Mouse (Mus musculus): ENCODE data around the gene Nrxn1.

Gene Nrxn1

GRCm38 (mm10) chr17:90962904-90963531, 129.9 kb downstream of the Nrxn1 start:
- DNase-seq (ENCODE audit: low spot score in 2 of 2) = no peak

- DNase-seq (ENCODE audit: low spot score in 2 of 2) = no peak
These were observed 137.7 kb downstream of the Nrxn1 start for GRCm38 (mm10) chr17:90955221-90955620.

- no peak for DNase-seq (ENCODE audit: low spot score in 2 of 2)
These were observed 157.9 kb downstream of the Nrxn1 start for GRCm38 (mm10) chr17:90934929-90935328.

GRCm38 (mm10) chr17:90913320-90913719, 179.6 kb downstream of the Nrxn1 start:
- no peak for DNase-seq (ENCODE audit: low spot score in 2 of 2)

- DNase-seq (ENCODE audit: low spot score in 2 of 2) = no peak
These were observed 180.1 kb downstream of the Nrxn1 start for GRCm38 (mm10) chr17:90912746-90913145.

- no peak for DNase-seq (ENCODE audit: low spot score in 2 of 2)
These were observed 180.5 kb downstream of the Nrxn1 start for GRCm38 (mm10) chr17:90912341-90912740.

GRCm38 (mm10) chr17:90906118-90907093, 186.5 kb downstream of the Nrxn1 start:
- DNase-seq (ENCODE audit: low spot score in 2 of 2) = no peak

GRCm38 (mm10) chr17:90905143-90905542, 187.7 kb downstream of the Nrxn1 start:
- no peak for DNase-seq (ENCODE audit: low spot score in 2 of 2)

GRCm38 (mm10) chr17:90892327-90893259, 200.3 kb downstream of the Nrxn1 start:
- no peak for DNase-seq (ENCODE audit: low spot score in 2 of 2)

GRCm38 (mm10) chr17:90891711-90892110, 201.2 kb downstream of the Nrxn1 start:
- no peak for DNase-seq (ENCODE audit: low spot score in 2 of 2)

- DNase-seq (ENCODE audit: low spot score in 2 of 2) = no peak
These were observed 235.6 kb downstream of the Nrxn1 start for GRCm38 (mm10) chr17:90857225-90857624.

- no peak for DNase-seq (ENCODE audit: low spot score in 2 of 2)
These were observed 249.0 kb downstream of the Nrxn1 start for GRCm38 (mm10) chr17:90843876-90844275.

- DNase-seq (ENCODE audit: low spot score in 2 of 2) = no peak
These were observed 249.7 kb downstream of the Nrxn1 start for GRCm38 (mm10) chr17:90843072-90843611.

GRCm38 (mm10) chr17:90837022-90837414, 255.9 kb downstream of the Nrxn1 start:
- no peak for DNase-seq (ENCODE audit: low spot score in 2 of 2)

GRCm38 (mm10) chr17:90836154-90837021, 256.5 kb downstream of the Nrxn1 start:
- no peak for DNase-seq (ENCODE audit: low spot score in 2 of 2)

- DNase-seq (ENCODE audit: low spot score in 2 of 2) = no peak
These were observed 274.5 kb downstream of the Nrxn1 start for GRCm38 (mm10) chr17:90818340-90818739.

GRCm38 (mm10) chr17:90817898-90818297, 275.0 kb downstream of the Nrxn1 start:
- no peak for DNase-seq (ENCODE audit: low spot score in 2 of 2)

GRCm38 (mm10) chr17:90815306-90815705, 277.6 kb downstream of the Nrxn1 start:
- no peak for DNase-seq (ENCODE audit: low spot score in 2 of 2)

GRCm38 (mm10) chr17:90813760-90814159, 279.1 kb downstream of the Nrxn1 start:
- DNase-seq (ENCODE audit: low spot score in 2 of 2) = no peak

GRCm38 (mm10) chr17:90812485-90812884, 280.4 kb downstream of the Nrxn1 start:
- no peak for DNase-seq (ENCODE audit: low spot score in 2 of 2)

Data from frontal cortex, postnatal 25 days (tissue).